Mouse (Mus musculus): ENCODE data around the gene Itga9. TPM values are rescaled to one million over a fixed set of nuclear protein-coding genes. Genes with fewer than 3 reads are reported as not detected.

Gene Itga9
- polyA plus RNA-seq, 1 experiment from 2014 or later, result 10.3 TPM

DNA sequence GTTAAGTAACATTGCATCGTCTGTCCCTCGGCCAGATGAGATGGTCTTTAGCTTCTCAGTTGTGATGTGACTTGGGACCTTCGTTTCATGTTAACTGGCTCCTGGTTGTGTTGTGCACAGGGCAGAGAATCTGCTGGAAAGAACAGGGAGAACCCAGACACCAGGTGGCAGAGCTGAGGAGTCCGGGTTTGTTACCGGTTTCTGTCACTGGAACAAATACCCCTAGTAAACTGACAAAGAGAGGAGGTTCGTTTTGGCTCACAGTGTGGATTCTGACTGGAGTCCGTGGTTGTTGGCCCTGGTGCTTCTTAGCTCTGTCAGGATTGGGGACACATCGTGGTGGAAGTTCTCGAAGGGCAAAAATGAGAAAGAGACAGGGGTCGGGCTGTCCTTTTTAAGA is 3.6 kb downstream of the Itga9 start:
- ATAC-seq (replicated peaks; ENCODE audit: insufficient number of reproducible peaks, low FRiP score, low TSS enrichment, low read depth) (no peak), DNase-seq (ENCODE audit: low spot score) (peak; percentile 53)
- no peak overlapping the region for H3K27ac ChIP-seq (replicated peaks; ENCODE audit: low read depth, low read length)
- H3K9ac ChIP-seq (replicated peaks; ENCODE audit: low read length), result no peak overlapping the region
- peaks cover 4% of the 10 kb centered on the region; the same call in 1 of the 2 replicates for H3K4me1 ChIP-seq (ENCODE audit: control insufficient read depth, insufficient read depth, low read length)
- no peaks in the 10 kb centered on the region for H3K9me3 ChIP-seq (replicated peaks; ENCODE audit: control insufficient read depth, low read length)
- no peaks in the 10 kb centered on the region for H3K27me3 ChIP-seq (ENCODE audit: control insufficient read depth, insufficient read depth, low read length)
- H3K36me3 ChIP-seq (replicated peaks; ENCODE audit: control insufficient read depth, insufficient read depth, low read depth, low read length), result no peaks in the 10 kb centered on the region
- no peak overlapping the region for H3K4me2 ChIP-seq (ENCODE audit: low read depth, low read length)
- H3K4me3 ChIP-seq (ENCODE audit: low read depth, low read length), result no peak overlapping the region
- WGBS, result 64% methylated on average over 10 of the region's 10 CpGs

DNA sequence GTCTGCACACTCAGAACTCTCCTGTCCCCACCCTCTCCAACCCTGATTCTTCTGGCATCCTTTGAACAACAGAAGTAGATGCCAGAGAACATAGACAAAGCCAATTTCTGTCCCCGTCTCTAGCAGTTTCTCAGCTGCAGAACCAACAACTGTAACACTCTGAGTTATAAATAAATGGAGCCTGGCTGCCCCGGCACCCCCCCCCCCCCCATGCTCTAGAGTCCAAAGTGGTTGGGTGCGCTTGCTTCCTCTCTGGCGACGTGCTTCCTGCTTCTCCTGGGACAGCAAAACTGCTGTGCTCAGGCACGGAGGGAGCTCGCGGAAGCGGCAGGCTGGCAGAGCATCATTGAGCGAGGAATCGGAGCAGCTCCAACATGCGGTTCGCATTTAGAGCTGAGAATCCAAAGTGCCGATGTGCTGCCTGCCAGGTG is 4.6 kb downstream of the Itga9 start:
- no peaks in the 10 kb centered on the region for H3K27me3 ChIP-seq (ENCODE audit: control insufficient read depth, insufficient read depth, low read length)
- no peak overlapping the region for H3K9ac ChIP-seq (replicated peaks; ENCODE audit: low read length)
- no peak overlapping the region for H3K27ac ChIP-seq (replicated peaks; ENCODE audit: low read depth, low read length)
- WGBS, result 41% methylated on average over 13 of the region's 14 CpGs
- ATAC-seq (replicated peaks; ENCODE audit: insufficient number of reproducible peaks, low FRiP score, low TSS enrichment, low read depth), result no peak
- no peaks in the 10 kb centered on the region for H3K36me3 ChIP-seq (replicated peaks; ENCODE audit: control insufficient read depth, insufficient read depth, low read depth, low read length)
- H3K4me2 ChIP-seq (ENCODE audit: low read depth, low read length), result no peak overlapping the region
- peak; percentile 43 for DNase-seq (ENCODE audit: low spot score)
- H3K4me1 ChIP-seq (ENCODE audit: control insufficient read depth, insufficient read depth, low read length), result peaks cover 4% of the 10 kb centered on the region; the same call in 1 of the 2 replicates
- H3K9me3 ChIP-seq (replicated peaks; ENCODE audit: control insufficient read depth, low read length), result no peaks in the 10 kb centered on the region
- H3K4me3 ChIP-seq (ENCODE audit: low read depth, low read length), result no peak overlapping the region

DNA sequence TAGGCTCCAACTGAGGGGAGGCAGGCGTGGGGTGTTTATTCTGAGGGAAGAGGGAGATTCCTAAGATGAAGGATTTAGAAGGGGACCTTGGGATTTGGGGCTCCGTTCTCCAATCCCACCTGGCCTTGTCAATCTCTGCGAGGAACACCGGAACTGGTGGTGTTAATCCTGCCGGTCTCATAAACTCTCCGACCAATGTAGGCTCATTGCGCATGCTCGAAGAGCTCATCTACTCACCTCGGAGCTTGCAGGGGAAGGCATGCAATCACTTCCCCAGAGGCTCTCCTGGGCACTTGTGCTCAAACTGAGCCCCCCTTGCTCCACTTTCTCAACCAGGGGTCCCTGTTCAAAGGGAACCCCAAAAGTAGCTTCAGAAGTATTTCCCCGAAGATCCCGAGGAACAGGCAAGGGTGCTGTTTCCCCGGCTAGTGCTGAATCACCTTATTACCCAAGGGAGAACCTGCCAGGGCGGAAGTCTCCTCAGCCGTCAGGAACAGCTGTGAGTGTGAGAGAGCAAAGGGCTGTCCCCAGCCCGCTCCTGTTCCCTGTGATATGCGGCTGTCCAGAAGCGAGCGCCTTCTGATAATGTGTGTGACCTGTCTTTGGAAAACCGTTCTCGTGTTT is 5.6 kb downstream of the Itga9 start:
- WGBS, result 49% methylated on average over 20 of the region's 20 CpGs

DNA sequence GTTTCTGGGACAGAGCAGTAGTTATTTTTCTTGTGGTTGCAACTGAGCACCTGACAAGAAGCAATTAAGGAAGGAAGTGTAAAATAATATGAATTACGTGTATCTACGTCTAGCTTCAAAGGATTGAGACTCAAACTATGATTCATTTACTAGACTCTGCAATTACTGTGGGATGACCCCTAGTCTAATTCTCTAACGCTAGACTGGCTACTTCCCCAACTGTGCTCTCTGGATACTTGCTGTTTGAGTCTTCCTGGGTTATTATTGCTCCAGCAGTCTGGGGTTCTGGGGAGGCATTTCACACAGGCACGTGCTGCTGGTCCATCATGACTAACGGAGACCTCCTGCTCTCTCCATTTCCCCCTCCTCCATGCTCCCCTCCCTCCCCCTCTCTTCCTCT is 10.7 kb downstream of the Itga9 start:
- no peaks in the 10 kb centered on the region for H3K36me3 ChIP-seq (replicated peaks; ENCODE audit: control insufficient read depth, insufficient read depth, low read depth, low read length)
- no peak overlapping the region for H3K4me2 ChIP-seq (ENCODE audit: low read depth, low read length)
- DNase-seq (ENCODE audit: low spot score) (no peak), ATAC-seq (replicated peaks; ENCODE audit: insufficient number of reproducible peaks, low FRiP score, low TSS enrichment, low read depth) (no peak)
- no peak overlapping the region for H3K27ac ChIP-seq (replicated peaks; ENCODE audit: low read depth, low read length)
- no peak overlapping the region for H3K9ac ChIP-seq (replicated peaks; ENCODE audit: low read length)
- H3K9me3 ChIP-seq (replicated peaks; ENCODE audit: control insufficient read depth, low read length), result no peaks in the 10 kb centered on the region
- no peak overlapping the region for H3K4me3 ChIP-seq (ENCODE audit: low read depth, low read length)
- 50% methylated on average over 5 of the region's 5 CpGs for WGBS
- H3K4me1 ChIP-seq (ENCODE audit: control insufficient read depth, insufficient read depth, low read length), result no peaks in the 10 kb centered on the region
- no peaks in the 10 kb centered on the region for H3K27me3 ChIP-seq (ENCODE audit: control insufficient read depth, insufficient read depth, low read length)

More for the DNA sequence above, 5.6 kb downstream of the Itga9 start:
- ATAC-seq (replicated peaks; ENCODE audit: insufficient number of reproducible peaks, low FRiP score, low TSS enrichment, low read depth) (no peak), DNase-seq (ENCODE audit: low spot score) (peak; percentile 36)
- Histone ChIP-seq H3K9me3 (replicated peaks; ENCODE audit: control insufficient read depth, low read length) (no peaks in the 10 kb centered on the region), H3K27me3 (ENCODE audit: control insufficient read depth, insufficient read depth, low read length) (no peaks in the 10 kb centered on the region), H3K4me3 (ENCODE audit: low read depth, low read length) (no peak overlapping the region), H3K4me2 (ENCODE audit: low read depth, low read length) (no peak overlapping the region), H3K27ac (replicated peaks; ENCODE audit: low read depth, low read length) (no peak overlapping the region), H3K9ac (replicated peaks; ENCODE audit: low read length) (no peak overlapping the region), H3K36me3 (replicated peaks; ENCODE audit: control insufficient read depth, insufficient read depth, low read depth, low read length) (no peaks in the 10 kb centered on the region), H3K4me1 (ENCODE audit: control insufficient read depth, insufficient read depth, low read length) (peaks cover 4% of the 10 kb centered on the region; the same call in 1 of the 2 replicates)

DNA sequence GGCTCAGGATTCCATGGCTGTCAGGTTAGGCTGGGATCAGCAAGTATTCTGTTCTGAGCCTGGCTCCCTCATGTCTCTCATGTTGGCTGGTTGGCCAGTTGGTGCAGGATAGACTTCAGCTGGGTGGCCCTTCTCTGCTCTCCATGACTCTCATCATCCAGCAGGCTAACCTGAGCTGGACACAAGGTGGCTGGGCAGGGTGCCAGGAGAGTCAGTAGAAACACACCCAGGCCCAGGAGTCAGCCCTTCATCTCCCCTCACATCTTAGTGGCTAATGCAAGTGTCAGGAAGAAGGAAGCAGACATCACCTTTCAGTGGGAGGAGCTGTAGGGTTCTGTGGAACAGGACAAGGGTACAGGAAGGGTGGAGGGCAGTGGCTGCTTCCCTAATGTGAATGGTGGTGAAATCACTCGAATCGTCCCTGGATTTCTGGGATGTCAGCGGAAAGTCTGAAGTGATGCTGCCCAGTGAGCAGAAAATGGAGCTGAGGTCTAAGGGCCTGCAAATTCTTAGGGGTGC is 12.3 kb downstream of the Itga9 start:
- Histone ChIP-seq H3K27ac (replicated peaks; ENCODE audit: low read depth, low read length) (no peak overlapping the region), H3K9ac (replicated peaks; ENCODE audit: low read length) (no peak overlapping the region), H3K9me3 (replicated peaks; ENCODE audit: control insufficient read depth, low read length) (no peaks in the 10 kb centered on the region), H3K4me3 (ENCODE audit: low read depth, low read length) (no peak overlapping the region), H3K36me3 (replicated peaks; ENCODE audit: control insufficient read depth, insufficient read depth, low read depth, low read length) (no peaks in the 10 kb centered on the region), H3K4me1 (ENCODE audit: control insufficient read depth, insufficient read depth, low read length) (peaks cover 2% of the 10 kb centered on the region; the same call in 1 of the 2 replicates), H3K27me3 (ENCODE audit: control insufficient read depth, insufficient read depth, low read length) (no peaks in the 10 kb centered on the region), H3K4me2 (ENCODE audit: low read depth, low read length) (no peak overlapping the region)
- 96% methylated on average over 3 of the region's 3 CpGs for WGBS
- no peak for DNase-seq (ENCODE audit: low spot score)
- no peak for ATAC-seq (replicated peaks; ENCODE audit: insufficient number of reproducible peaks, low FRiP score, low TSS enrichment, low read depth)

DNA sequence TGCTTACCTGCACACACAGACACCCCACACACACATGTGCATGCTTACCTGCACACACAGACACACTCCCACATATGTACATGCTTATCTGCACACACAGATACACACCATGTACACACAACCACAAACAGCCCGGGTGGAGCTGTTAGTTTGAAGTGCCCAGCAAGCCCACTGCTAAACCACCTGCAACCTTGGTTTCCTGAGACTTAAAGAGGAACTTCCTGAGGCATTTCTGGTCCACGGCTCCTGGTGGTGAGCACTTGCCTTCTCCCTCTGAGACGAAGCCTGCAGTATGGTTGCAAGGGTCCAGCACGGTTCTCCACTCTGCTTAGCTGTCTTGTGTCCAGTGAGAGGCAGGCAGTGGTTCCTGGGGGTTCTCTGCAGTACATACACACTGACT is 14.3 kb downstream of the Itga9 start:
- no peaks in the 10 kb centered on the region for H3K9me3 ChIP-seq (replicated peaks; ENCODE audit: control insufficient read depth, low read length)
- H3K4me3 ChIP-seq (ENCODE audit: low read depth, low read length), result no peak overlapping the region
- no peak overlapping the region for H3K4me2 ChIP-seq (ENCODE audit: low read depth, low read length)
- no peak overlapping the region for H3K9ac ChIP-seq (replicated peaks; ENCODE audit: low read length)
- H3K36me3 ChIP-seq (replicated peaks; ENCODE audit: control insufficient read depth, insufficient read depth, low read depth, low read length), result no peaks in the 10 kb centered on the region
- no peak overlapping the region for H3K27ac ChIP-seq (replicated peaks; ENCODE audit: low read depth, low read length)
- H3K27me3 ChIP-seq (ENCODE audit: control insufficient read depth, insufficient read depth, low read length), result no peaks in the 10 kb centered on the region
- no peak for ATAC-seq (replicated peaks; ENCODE audit: insufficient number of reproducible peaks, low FRiP score, low TSS enrichment, low read depth)
- no peak for DNase-seq (ENCODE audit: low spot score)
- 56% methylated on average over 4 of the region's 4 CpGs for WGBS
- peaks cover 4% of the 10 kb centered on the region; the same call in 1 of the 2 replicates for H3K4me1 ChIP-seq (ENCODE audit: control insufficient read depth, insufficient read depth, low read length)

DNA sequence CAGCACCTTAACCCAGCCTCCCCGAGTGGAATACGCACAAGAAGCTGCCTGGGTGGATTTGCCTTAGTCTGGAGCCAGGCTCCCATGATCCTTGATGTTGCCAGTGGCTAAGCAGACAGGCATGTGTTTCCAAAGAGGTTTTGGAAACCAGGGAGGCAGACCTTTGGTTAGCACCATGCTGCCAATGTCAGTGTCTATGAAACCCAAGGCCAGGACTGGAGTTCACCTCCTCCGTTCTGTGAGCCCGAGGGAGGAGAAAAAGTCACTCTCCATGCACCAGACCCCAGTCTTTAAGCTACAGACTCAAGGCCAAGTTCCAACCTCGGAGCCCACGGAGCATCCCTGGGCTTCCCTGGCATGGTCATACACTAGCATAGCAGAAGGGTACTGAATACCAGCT is 15.2 kb downstream of the Itga9 start:
- ATAC-seq (replicated peaks; ENCODE audit: insufficient number of reproducible peaks, low FRiP score, low TSS enrichment, low read depth), result no peak
- WGBS, result 88% methylated on average over 6 of the region's 6 CpGs
- H3K4me1 ChIP-seq (ENCODE audit: control insufficient read depth, insufficient read depth, low read length), result peaks cover 4% of the 10 kb centered on the region; the same call in 1 of the 2 replicates

DNA sequence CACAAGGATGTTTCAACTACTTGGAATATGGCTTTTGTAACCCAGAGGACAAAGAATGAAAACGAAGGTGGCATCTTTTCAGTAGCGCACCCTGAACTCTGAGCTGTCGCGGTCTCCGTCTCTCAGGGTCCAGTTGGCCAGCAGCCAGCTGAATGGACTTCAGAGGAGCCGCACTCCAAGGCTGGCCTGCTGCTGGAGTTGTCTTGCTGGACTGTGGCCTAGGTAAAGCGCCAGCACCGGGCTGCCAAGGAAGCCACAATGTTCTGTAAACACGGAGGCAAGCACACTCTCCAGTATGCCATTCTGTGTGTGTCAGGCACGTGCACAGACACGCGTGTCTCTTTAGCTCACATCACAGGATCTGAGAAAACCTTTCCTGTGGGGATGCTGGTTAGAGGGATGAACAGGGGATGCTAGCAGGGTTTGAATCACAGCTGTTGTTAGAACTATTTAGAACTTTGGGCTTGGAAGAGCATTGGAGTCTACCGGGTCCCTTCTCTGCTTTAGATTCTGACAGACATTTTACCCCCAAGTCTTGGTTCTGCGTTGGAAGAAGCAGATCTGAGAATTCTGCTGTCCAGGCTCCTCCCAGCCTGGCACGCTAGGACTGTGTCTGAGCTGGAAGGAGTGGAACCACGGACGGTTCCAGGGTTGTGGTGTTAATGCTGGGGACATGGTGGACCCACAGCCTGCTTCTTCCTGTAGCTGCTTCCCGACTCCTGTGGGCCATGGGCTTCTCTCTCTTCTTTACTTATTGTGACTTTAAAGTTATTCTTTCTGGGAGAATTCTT is 16.1 kb downstream of the Itga9 start:
- H3K27me3 ChIP-seq (ENCODE audit: control insufficient read depth, insufficient read depth, low read length), result no peaks in the 10 kb centered on the region
- no peak overlapping the region for H3K4me3 ChIP-seq (ENCODE audit: low read depth, low read length)
- WGBS, result 87% methylated on average over 18 of the region's 18 CpGs
- ATAC-seq (replicated peaks; ENCODE audit: insufficient number of reproducible peaks, low FRiP score, low TSS enrichment, low read depth) (no peak), DNase-seq (ENCODE audit: low spot score) (no peak)
- H3K4me1 ChIP-seq (ENCODE audit: control insufficient read depth, insufficient read depth, low read length), result peaks cover 4% of the 10 kb centered on the region; the same call in 1 of the 2 replicates
- H3K27ac ChIP-seq (replicated peaks; ENCODE audit: low read depth, low read length), result no peak overlapping the region
- H3K4me2 ChIP-seq (ENCODE audit: low read depth, low read length), result no peak overlapping the region
- H3K36me3 ChIP-seq (replicated peaks; ENCODE audit: control insufficient read depth, insufficient read depth, low read depth, low read length), result no peaks in the 10 kb centered on the region
- H3K9ac ChIP-seq (replicated peaks; ENCODE audit: low read length), result no peak overlapping the region
- no peaks in the 10 kb centered on the region for H3K9me3 ChIP-seq (replicated peaks; ENCODE audit: control insufficient read depth, low read length)

More for the DNA sequence above, 15.2 kb downstream of the Itga9 start:
- Histone ChIP-seq H3K9ac (replicated peaks; ENCODE audit: low read length) (no peak overlapping the region), H3K9me3 (replicated peaks; ENCODE audit: control insufficient read depth, low read length) (no peaks in the 10 kb centered on the region), H3K27me3 (ENCODE audit: control insufficient read depth, insufficient read depth, low read length) (no peaks in the 10 kb centered on the region), H3K36me3 (replicated peaks; ENCODE audit: control insufficient read depth, insufficient read depth, low read depth, low read length) (no peaks in the 10 kb centered on the region), H3K4me2 (ENCODE audit: low read depth, low read length) (no peak overlapping the region), H3K4me3 (ENCODE audit: low read depth, low read length) (no peak overlapping the region), H3K27ac (replicated peaks; ENCODE audit: low read depth, low read length) (no peak overlapping the region)
- no peak for DNase-seq (ENCODE audit: low spot score)
